Mouse (Mus musculus) olfactory bulb, adult 2 months (tissue): ENCODE measurements around the gene Olfr591.
"Not testable (repeated sequence)": the region's sequence is repeated elsewhere in the genome, so short reads cannot be mapped to it uniquely, and the experiment has no call there.

Source experiments
- CTCF ChIP-seq: fragments of 200-500 bp; IDR thresholded peaks from 2 replicates; pipeline ENCODE4 v1.5.1; 2012; ENCODE audit warnings: low read depth, mild to moderate bottlenecking, low read length, moderate library complexity; ENCODE audit not compliant: insufficient read depth
- POLR2A ChIP-seq: fragments of 200-500 bp; IDR thresholded peaks from 2 replicates; pipeline ENCODE4 v1.6.1; 2012; ENCODE audit warnings: mild to moderate bottlenecking, low read depth, low read length, moderate library complexity; ENCODE audit not compliant: insufficient read depth

GRCm38 (mm10) chr7:103212050-103212449 lies 33.9 kb upstream of the Olfr591 start:
- TF ChIP-seq POLR2A, CTCF: not testable (repeated sequence)
